Mouse (Mus musculus): ENCODE measurements around the gene Pskh1. TPM values are rescaled to one million over a fixed set of nuclear protein-coding genes. Genes with fewer than 3 reads are reported as not detected.

The Pskh1 gene
- polyA plus RNA-seq, 1 experiment from 2014 or later, result 40.2 TPM

Small RNA genes lying within 50 kb of the gene (microRNA-seq; reads per million reads assigned to microRNA genes)
- gene Mir7074 (ENCODE audit: borderline number of aligned reads), result not detected

Other genes with a start within 250 kb of the Pskh1 start
- gene Carmil2, start 214.2 kb upstream of the Pskh1 start, polyA plus RNA-seq (2015; fragmentation: Nextera tagmentation; extraction: Ambion mirVana), result 0.77 and 1.0 TPM in 2 replicates
- 65.0 and 73.3 TPM in 2 replicates for gene Acd, start 199.3 kb upstream of the Pskh1 start, polyA plus RNA-seq (2015; fragmentation: Nextera tagmentation; extraction: Ambion mirVana)
- 17.5 and 20.4 TPM in 2 replicates for gene Pard6a, start 199.3 kb upstream of the Pskh1 start, polyA plus RNA-seq (2015; fragmentation: Nextera tagmentation; extraction: Ambion mirVana)
- 0.20 and 0.37 TPM in 2 replicates for gene 4933405L10Rik, start 192.8 kb upstream of the Pskh1 start, polyA plus RNA-seq (2015; fragmentation: Nextera tagmentation; extraction: Ambion mirVana)
- gene Enkd1, start 192.2 kb upstream of the Pskh1 start, polyA plus RNA-seq (2015; fragmentation: Nextera tagmentation; extraction: Ambion mirVana), result 25.7 and 33.4 TPM in 2 replicates
- gene Gfod2, start 141.8 kb upstream of the Pskh1 start, polyA plus RNA-seq (2015; fragmentation: Nextera tagmentation; extraction: Ambion mirVana), result 21.9 and 23.1 TPM in 2 replicates
- gene Ranbp10, start 73.1 kb upstream of the Pskh1 start, polyA plus RNA-seq (2015; fragmentation: Nextera tagmentation; extraction: Ambion mirVana), result 12.5 and 12.9 TPM in 2 replicates
- 3.5 and 7.2 TPM in 2 replicates for gene Tsnaxip1, start 72.7 kb upstream of the Pskh1 start, polyA plus RNA-seq (2015; fragmentation: Nextera tagmentation; extraction: Ambion mirVana)
- gene Cenpt, start 47.2 kb upstream of the Pskh1 start, polyA plus RNA-seq (2015; fragmentation: Nextera tagmentation; extraction: Ambion mirVana), result 44.9 and 46.9 TPM in 2 replicates
- 73.2 and 75.8 TPM in 2 replicates for gene Thap11, start 45.3 kb upstream of the Pskh1 start, polyA plus RNA-seq (2015; fragmentation: Nextera tagmentation; extraction: Ambion mirVana)
- gene Nutf2, start 39.9 kb upstream of the Pskh1 start, polyA plus RNA-seq (2015; fragmentation: Nextera tagmentation; extraction: Ambion mirVana), result 150 and 188 TPM in 2 replicates
- gene Edc4, start 19.6 kb upstream of the Pskh1 start, polyA plus RNA-seq (2015; fragmentation: Nextera tagmentation; extraction: Ambion mirVana), result 48.9 and 56.3 TPM in 2 replicates
- gene Nrn1l, start 6.9 kb upstream of the Pskh1 start, polyA plus RNA-seq (2015; fragmentation: Nextera tagmentation; extraction: Ambion mirVana), result 1.7 and 1.8 TPM in 2 replicates
- 1.4 TPM in 2 replicates for gene Ctrl, start 33.4 kb downstream of the Pskh1 start, polyA plus RNA-seq (2015; fragmentation: Nextera tagmentation; extraction: Ambion mirVana)
- 31.0 and 33.8 TPM in 2 replicates for gene Psmb10, start 38.0 kb downstream of the Pskh1 start, polyA plus RNA-seq (2015; fragmentation: Nextera tagmentation; extraction: Ambion mirVana)
- gene Lcat, start 42.9 kb downstream of the Pskh1 start, polyA plus RNA-seq (2015; fragmentation: Nextera tagmentation; extraction: Ambion mirVana), result 2.8 and 3.3 TPM in 2 replicates
- 57.6 and 60.4 TPM in 2 replicates for gene Slc12a4, start 65.7 kb downstream of the Pskh1 start, polyA plus RNA-seq (2015; fragmentation: Nextera tagmentation; extraction: Ambion mirVana)
- not detected in 2 replicates for gene Dpep3, start 79.0 kb downstream of the Pskh1 start, polyA plus RNA-seq (2015; fragmentation: Nextera tagmentation; extraction: Ambion mirVana)
- gene Dus2, start 90.9 kb downstream of the Pskh1 start, polyA plus RNA-seq (2015; fragmentation: Nextera tagmentation; extraction: Ambion mirVana), result 22.9 and 26.0 TPM in 2 replicates
- 0.16 TPM in 1 of 2 replicates, not detected in the other for gene Dpep2nb, start 105.5 kb downstream of the Pskh1 start, polyA plus RNA-seq (2015; fragmentation: Nextera tagmentation; extraction: Ambion mirVana)
- gene Ddx28, start 111.4 kb downstream of the Pskh1 start, polyA plus RNA-seq (2015; fragmentation: Nextera tagmentation; extraction: Ambion mirVana), result 17.2 and 17.5 TPM in 2 replicates
- 6.9 and 7.5 TPM in 2 replicates for gene Nfatc3, start 158.4 kb downstream of the Pskh1 start, polyA plus RNA-seq (2015; fragmentation: Nextera tagmentation; extraction: Ambion mirVana)
- gene Esrp2, start 236.5 kb downstream of the Pskh1 start, polyA plus RNA-seq (2015; fragmentation: Nextera tagmentation; extraction: Ambion mirVana), result 43.5 and 55.4 TPM in 2 replicates
- gene Pla2g15, start 250.0 kb downstream of the Pskh1 start, polyA plus RNA-seq (2015; fragmentation: Nextera tagmentation; extraction: Ambion mirVana), result 17.3 and 18.6 TPM in 2 replicates

Data from embryonic facial prominence, embryonic 15.5 days (tissue).